Mouse (Mus musculus) midbrain, postnatal 0 days (tissue): ENCODE data around the gene Maff. TPM values are rescaled to one million over a fixed set of nuclear protein-coding genes. Genes with fewer than 3 reads are reported as not detected.

ENCODE experiments used
- ATAC-seq: fragments of 200-750 bp; cut with Nextera tagmentation; 2 replicates; pipeline ENCODE4 v1.8.0; 2017; ENCODE audit warnings: moderate number of reproducible peaks, mild to moderate bottlenecking, moderate TSS enrichment, moderate library complexity; ENCODE audit not compliant: low FRiP score
- DNase-seq: peaks from one replicate; pipeline ENCODE4 v3.0.0-alpha.2; 2015; ENCODE audit warnings: low spot score
- H3K27ac ChIP-seq: fragments of 300-500 bp; sonication (generic); 2 replicates; pipeline ENCODE4 v1.5.1; 2014; ENCODE audit warnings: low read depth, mild to moderate bottlenecking, low read length, mixed read lengths
- H3K27me3 ChIP-seq: fragments of 300-500 bp; sonication (generic); 2 replicates; pipeline ENCODE4 v1.6.1; 2014; ENCODE audit warnings: low read length, control low read depth, mixed read lengths; ENCODE audit not compliant: insufficient read depth
- H3K36me3 ChIP-seq: fragments of 300-500 bp; sonication (generic); 2 replicates; pipeline ENCODE4 v1.6.1; 2014; ENCODE audit warnings: low read length, control low read depth, mixed read lengths; ENCODE audit not compliant: insufficient read depth
- H3K4me1 ChIP-seq: fragments of 300-500 bp; sonication (generic); 2 replicates; pipeline ENCODE4 v1.6.1; 2014; ENCODE audit warnings: mild to moderate bottlenecking, control low read depth, antibody characterized with exemption, low read length, mixed read lengths; ENCODE audit not compliant: insufficient read depth
- H3K4me2 ChIP-seq: fragments of 300-500 bp; sonication (generic); 2 replicates; pipeline ENCODE4 v1.6.1; 2014; ENCODE audit warnings: low read depth, mild to moderate bottlenecking, low read length, mixed read lengths; ENCODE audit not compliant: poor library complexity, severe bottlenecking
- H3K4me3 ChIP-seq: fragments of 300-500 bp; sonication (generic); 2 replicates; pipeline ENCODE4 v1.5.1; 2014; ENCODE audit warnings: low read depth, mild to moderate bottlenecking, low read length, moderate library complexity
- H3K9ac ChIP-seq: fragments of 300-500 bp; sonication (generic); replicated peaks from 2 replicates; pipeline ENCODE4 v1.6.1; 2014; ENCODE audit warnings: mild to moderate bottlenecking, low read length, moderate library complexity, mixed read lengths; ENCODE audit not compliant: poor library complexity, severe bottlenecking
- H3K9me3 ChIP-seq: fragments of 300-500 bp; sonication (generic); 2 replicates; pipeline ENCODE4 v1.6.1; 2016; ENCODE audit warnings: low read length, control low read depth
- CTCF ChIP-seq: IDR thresholded peaks from 2 replicates; pipeline ENCODE4 v1.5.1; 2016; ENCODE audit warnings: antibody characterized with exemption, mild to moderate bottlenecking
- WGBS: fragments of 180-500 bp; shearing (Covaris S2); extraction: QIAGEN DNeasy Blood & Tissue Kit; methylation state at CpG from one replicate; pipeline ENCODE4 v1.1.7; 2014; 5-methylcytosine and 5-hydroxymethylcytosine counted together
- polyA plus RNA-seq: library from polyadenylated mRNA; unstranded; fragments of >200 nt; fragmentation: Nextera tagmentation; extraction: Ambion mirVana; gene quantifications from 2 replicates; pipeline ENCODE4 v1.2.1, GENCODE M21; 2015
- total RNA-seq: library from RNA; depleted of rRNA; stranded (reverse); fragments of >200 nt; gene quantifications from 2 replicates; pipeline ENCODE4 v1.2.3, GENCODE M21; 2014

Maff gene
- total and polyA plus RNA-seq, 2 experiments from 2014 or later: 1.2 to 5.4 TPM

GRCm38 (mm10) chr15:79338978-79339377 is 7.4 kb upstream of the Maff start:
- Histone ChIP-seq H3K4me1 (no peaks in the 10 kb centered on the region), H3K36me3 (no peaks in the 10 kb centered on the region), H3K9me3 (no peaks in the 10 kb centered on the region), H3K27ac (no peak overlapping the region), H3K9ac (no peak overlapping the region), H3K27me3 (no peaks in the 10 kb centered on the region), H3K4me3 (no peak overlapping the region), H3K4me2 (no peak overlapping the region)
- TF ChIP-seq CTCF: no peak
- ATAC-seq (no peak), DNase-seq (no peak)
- WGBS: 74% methylated on average over 5 of the region's 5 CpGs

- H3K9me3 ChIP-seq: no peaks in the 10 kb centered on the region
- no peak overlapping the region for H3K27ac ChIP-seq
- no peaks in the 10 kb centered on the region for H3K27me3 ChIP-seq
- no peak overlapping the region for H3K9ac ChIP-seq
- DNase-seq (no peak), ATAC-seq (no peak)
- H3K36me3 ChIP-seq: no peaks in the 10 kb centered on the region
- no peak overlapping the region for H3K4me3 ChIP-seq
- no peaks in the 10 kb centered on the region for H3K4me1 ChIP-seq
- H3K4me2 ChIP-seq: no peak overlapping the region
- no peak for TF ChIP-seq CTCF
- 79% methylated on average over 6 of the region's 6 CpGs for WGBS
Measured at GRCm38 (mm10) chr15:79342641-79343337, 3.6 kb upstream of the Maff start.

- no peak for ATAC-seq
- Histone ChIP-seq H3K27ac (no peak overlapping the region), H3K9me3 (no peaks in the 10 kb centered on the region), H3K4me2 (no peak overlapping the region), H3K4me1 (no peaks in the 10 kb centered on the region), H3K27me3 (0 out of 2 replicates have a peak, but pooled peaks cover 6% of the 10 kb centered on the region), H3K4me3 (no peak overlapping the region), H3K9ac (no peak overlapping the region), H3K36me3 (no peaks in the 10 kb centered on the region)
- 80% methylated on average over 4 of the region's 4 CpGs for WGBS
- DNase-seq: no peak
- TF ChIP-seq CTCF: no peak
Measured at GRCm38 (mm10) chr15:79344627-79345026, 1.8 kb upstream of the Maff start.

- Histone ChIP-seq H3K4me3 (peak overlapping the region; percentile 69), H3K27me3 (0 out of 2 replicates have a peak, but pooled peaks cover 6% of the 10 kb centered on the region), H3K4me1 (no peaks in the 10 kb centered on the region), H3K9me3 (no peaks in the 10 kb centered on the region), H3K9ac (peak overlapping the region; percentile 66), H3K27ac (peak overlapping the region; percentile 55), H3K4me2 (peak overlapping the region; percentile 93), H3K36me3 (no peaks in the 10 kb centered on the region)
- ATAC-seq: peak; percentile 91
- DNase-seq: peak; percentile 90
- 0 out of 2 replicates have a peak, but pooled peaks have one; percentile 4 for TF ChIP-seq CTCF
- WGBS: under 1% methylated on average over 60 of the region's 61 CpGs
Measured at GRCm38 (mm10) chr15:79347165-79347844, 884 bp downstream of the Maff start.

- H3K27me3 ChIP-seq: 0 out of 2 replicates have a peak, but pooled peaks cover 6% of the 10 kb centered on the region
- no peaks in the 10 kb centered on the region for H3K4me1 ChIP-seq
- H3K4me3 ChIP-seq: peak overlapping the region; percentile 69
- peak; percentile 54 for DNase-seq
- peak overlapping the region; percentile 55 for H3K27ac ChIP-seq
- ATAC-seq: peak; percentile 69
- no peaks in the 10 kb centered on the region for H3K9me3 ChIP-seq
- WGBS: under 1% methylated on average over 33 of the region's 46 CpGs
- H3K36me3 ChIP-seq: no peaks in the 10 kb centered on the region
- peak overlapping the region; percentile 66 for H3K9ac ChIP-seq
- peak; percentile 51 for TF ChIP-seq CTCF
- peak overlapping the region; percentile 93 for H3K4me2 ChIP-seq
Measured at GRCm38 (mm10) chr15:79347845-79348506, 1.6 kb downstream of the Maff start.
